Comparison of ENCODE assay signal across 8 mouse cellular contexts in the genomic region with DNA sequence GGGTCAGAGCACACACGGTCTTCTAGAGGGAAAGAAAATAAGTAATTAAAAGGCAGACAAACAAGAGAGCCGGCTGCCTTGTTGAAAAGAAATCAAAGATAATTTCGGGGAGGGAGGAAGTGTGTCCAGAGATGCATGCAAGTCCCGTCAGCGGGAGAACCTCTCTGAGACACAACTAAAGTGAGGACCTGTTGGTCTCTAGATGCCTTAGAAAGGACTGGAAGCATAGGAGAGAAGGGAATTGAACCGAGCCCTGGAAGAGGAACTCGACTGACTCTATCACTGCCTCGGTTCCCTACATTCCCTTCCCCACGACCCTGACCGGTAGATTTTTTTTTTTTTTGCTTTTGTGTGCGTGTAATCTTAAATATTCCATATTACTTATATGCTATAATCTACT. TPM values are rescaled to one million over a fixed set of nuclear protein-coding genes. Genes with fewer than 3 reads are reported as not detected.
DNase-seq lines count a peak whose midpoint lies in the region; ATAC-seq and TF ChIP-seq lines count a peak whose summit lies in the region.

No protein-coding gene starts in this region.

- H3K9ac ChIP-seq in heart, embryonic 16.5 days (ENCODE audit: low read length): peak overlapping the region; percentile 45; the same call in 1 of the 2 replicates
- H3K9ac ChIP-seq in hindbrain, embryonic 14.5 days: peak overlapping the region; percentile 60
- peak overlapping the region; percentile 32; the same call in 1 of the 2 replicates for H3K9ac ChIP-seq in midbrain, embryonic 13.5 days (replicated peaks)

- H3K4me1 ChIP-seq in heart, embryonic 16.5 days (ENCODE audit: control insufficient read depth, insufficient read depth, low read length): peaks cover 7% of the 10 kb centered on the region
- H3K4me1 ChIP-seq in cortical plate, adult 2 months (ENCODE audit: control insufficient read depth, insufficient read depth, low read length): peaks cover 3% of the 10 kb centered on the region
- H3K4me1 ChIP-seq in hindbrain, embryonic 14.5 days (replicated peaks; ENCODE audit: control insufficient read depth, insufficient read depth, low read length): peaks cover 16% of the 10 kb centered on the region
- peaks cover 29% of the 10 kb centered on the region for H3K4me1 ChIP-seq in midbrain, embryonic 13.5 days (replicated peaks)

- no peak for TF ChIP-seq POLR2A in cortical plate, adult 2 months (IDR thresholded peaks at IDR 0.05; ENCODE audit: extremely low read depth, insufficient read depth, low read length)

- DNase-seq in heart, postnatal 25 days (ENCODE audit: low spot score): no peak
- DNase-seq in hindbrain, embryonic 14.5 days (ENCODE audit: low spot score): no peak
- no peak for DNase-seq in frontal cortex, postnatal 25 days (ENCODE audit: low spot score in 2 of 2)
- DNase-seq in right cerebral cortex, postnatal 14 days: no peak
- DNase-seq in adrenal gland, adult (ENCODE audit: inconsistent age in 2 of 2, low spot score in 1 of 2): no peak

- H3K4me2 ChIP-seq in heart, embryonic 16.5 days (ENCODE audit: low read depth, low read length): peak overlapping the region; percentile 97
- peak overlapping the region; percentile 77 for H3K4me2 ChIP-seq in hindbrain, embryonic 14.5 days (replicated peaks)
- H3K4me2 ChIP-seq in midbrain, embryonic 13.5 days (replicated peaks): peak overlapping the region; percentile 89

- no peak for ATAC-seq in heart, embryonic 16.5 days (replicated peaks; ENCODE audit: extremely low read depth, insufficient read depth, low FRiP score)
- ATAC-seq in hindbrain, embryonic 14.5 days (ENCODE audit: low FRiP score): no peak
- ATAC-seq in midbrain, embryonic 13.5 days: no peak

- no peak for TF ChIP-seq CTCF in cortical plate, adult 2 months (IDR thresholded peaks at IDR 0.05; ENCODE audit: extremely low read depth, insufficient read depth, low read length)

- no peak overlapping the region for H3K27ac ChIP-seq in heart, embryonic 16.5 days (ENCODE audit: low read length)
- no peak overlapping the region for H3K27ac ChIP-seq in cortical plate, adult 2 months (ENCODE audit: insufficient read depth, low read length)
- peak overlapping the region; percentile 77 for H3K27ac ChIP-seq in hindbrain, embryonic 14.5 days
- H3K27ac ChIP-seq in midbrain, embryonic 13.5 days: peak overlapping the region; percentile 91

- no peaks in the 10 kb centered on the region for H3K9me3 ChIP-seq in heart, embryonic 16.5 days (replicated peaks; ENCODE audit: control insufficient read depth, low read length)
- no peaks in the 10 kb centered on the region for H3K9me3 ChIP-seq in hindbrain, embryonic 14.5 days (ENCODE audit: control insufficient read depth, low read length)
- H3K9me3 ChIP-seq in midbrain, embryonic 13.5 days: no peaks in the 10 kb centered on the region

- WGBS in heart, embryonic 16.5 days: 6% methylated on average over 11 of the region's 11 CpGs
- WGBS in hindbrain, embryonic 14.5 days: 2% methylated on average over 11 of the region's 11 CpGs
- WGBS in midbrain, embryonic 13.5 days: 2% methylated on average over 11 of the region's 11 CpGs

- H3K4me3 ChIP-seq in heart, embryonic 16.5 days (ENCODE audit: low read length): peak overlapping the region; percentile 61
- H3K4me3 ChIP-seq in cortical plate, adult 2 months (ENCODE audit: insufficient read depth, low read length): peak overlapping the region; percentile 98; the same call in 1 of the 2 replicates
- H3K4me3 ChIP-seq in hindbrain, embryonic 14.5 days (replicated peaks; ENCODE audit: low read length): peak overlapping the region; percentile 73
- H3K4me3 ChIP-seq in midbrain, embryonic 13.5 days (replicated peaks): peak overlapping the region; percentile 85

- H3K36me3 ChIP-seq in heart, embryonic 16.5 days (ENCODE audit: control insufficient read depth, insufficient read depth): no peaks in the 10 kb centered on the region
- no peaks in the 10 kb centered on the region for H3K36me3 ChIP-seq in hindbrain, embryonic 14.5 days (replicated peaks; ENCODE audit: control insufficient read depth, insufficient read depth)
- H3K36me3 ChIP-seq in midbrain, embryonic 13.5 days: no peaks in the 10 kb centered on the region

- H3K27me3 ChIP-seq in heart, embryonic 16.5 days (ENCODE audit: control insufficient read depth, insufficient read depth, low read length): peaks cover 25% of the 10 kb centered on the region
- H3K27me3 ChIP-seq in hindbrain, embryonic 14.5 days (ENCODE audit: control insufficient read depth, insufficient read depth, low read length): 0 out of 2 replicates have a peak, but pooled peaks cover 4% of the 10 kb centered on the region
- peaks cover 12% of the 10 kb centered on the region for H3K27me3 ChIP-seq in midbrain, embryonic 13.5 days

- intact Hi-C loops in heart, postnatal 25 days (cut with DNase I): loop anchor here (5.0 kb wide), 1 partner anchor 107 kb away; no protein-coding TSS in a partner anchor

RNA-seq across cellular contexts. Expression of a gene that starts 0.8 kb away (rescaled TPM):
- polyA plus RNA-seq in heart, embryonic 16.5 days (2015; fragmentation: Nextera tagmentation; extraction: Ambion mirVana): 12.7 and 17.5 TPM in 2 replicates
- total RNA-seq in heart, postnatal 25 days (2021): 1 to 10 TPM; 1.9 to 2.1 TPM
- 104 and 106 TPM in 2 replicates for polyA plus RNA-seq in cortical plate, adult 2 months (2012; rRNA removed)
- polyA plus RNA-seq in hindbrain, embryonic 14.5 days (2014; fragmentation: Nextera tagmentation; extraction: Ambion mirVana): 180 and 202 TPM in 2 replicates
- 138 and 156 TPM in 2 replicates for polyA plus RNA-seq in midbrain, embryonic 13.5 days (2015; fragmentation: Nextera tagmentation; extraction: Ambion mirVana)

Comparison
In these comparisons a context has a peak if more than half of its experiments do, and no peak if none do; other contexts are left out.
1. H3K27ac ChIP-seq: peak in hindbrain, embryonic 14.5 days (single experiment) and midbrain, embryonic 13.5 days (single experiment); none in heart, embryonic 16.5 days (single experiment) and cortical plate, adult 2 months (single experiment).
2. Peak in every context shown above with its lines, with median percentiles within 50 percentile points of each other: H3K4me2 ChIP-seq, H3K4me3 ChIP-seq and H3K9ac ChIP-seq.